Mouse (Mus musculus) intestine, embryonic 16.5 days (tissue): ENCODE results near the gene Tnc. TPM values are rescaled to one million over a fixed set of nuclear protein-coding genes. Genes with fewer than 3 reads are reported as not detected.
"Not testable (repeated sequence)": the region's sequence is repeated elsewhere in the genome, so short reads cannot be mapped to it uniquely, and the experiment has no call there.

Source experiments
- ATAC-seq: fragments of 200-750 bp; cut with Nextera tagmentation; 2 replicates; pipeline ENCODE4 v1.8.0; 2017; ENCODE audit warnings: moderate TSS enrichment, moderate library complexity
- H3K27ac ChIP-seq: fragments of 300-500 bp; sonication (generic); 2 replicates; pipeline ENCODE4 v1.5.1; 2014; ENCODE audit warnings: mild to moderate bottlenecking, low read length
- H3K27me3 ChIP-seq: fragments of 300-500 bp; sonication (generic); replicated peaks from 2 replicates; pipeline ENCODE4 v1.6.1; 2014; ENCODE audit warnings: low read length, control low read depth, mixed read lengths; ENCODE audit not compliant: control insufficient read depth, insufficient read depth
- H3K36me3 ChIP-seq: fragments of 300-500 bp; sonication (generic); 2 replicates; pipeline ENCODE4 v1.6.1; 2014; ENCODE audit warnings: low read length, control low read depth; ENCODE audit not compliant: control insufficient read depth, insufficient read depth
- H3K4me1 ChIP-seq: fragments of 300-500 bp; sonication (generic); 2 replicates; pipeline ENCODE4 v1.6.1; 2014; ENCODE audit warnings: low read length, control low read depth, mixed read lengths; ENCODE audit not compliant: control insufficient read depth, insufficient read depth
- H3K4me2 ChIP-seq: fragments of 300-500 bp; sonication (generic); 2 replicates; pipeline ENCODE4 v1.6.1; 2014; ENCODE audit warnings: low read depth, low read length, control low read depth
- H3K4me3 ChIP-seq: fragments of 300-500 bp; sonication (generic); 2 replicates; pipeline ENCODE4 v1.5.1; 2014; ENCODE audit warnings: mild to moderate bottlenecking, low read length
- H3K9ac ChIP-seq: fragments of 300-500 bp; sonication (generic); 2 replicates; pipeline ENCODE4 v1.6.1; 2014; ENCODE audit warnings: low read depth, low read length
- H3K9me3 ChIP-seq: fragments of 300-500 bp; sonication (generic); 2 replicates; pipeline ENCODE4 v1.6.1; 2016; ENCODE audit warnings: low read length, control low read depth; ENCODE audit not compliant: control insufficient read depth
- WGBS: fragments of 180-500 bp; shearing (Covaris S2); extraction: QIAGEN DNeasy Blood & Tissue Kit; methylation state at CpG from one replicate; pipeline ENCODE4 v1.1.7; 2014; 5-methylcytosine and 5-hydroxymethylcytosine counted together
- polyA plus RNA-seq: library from polyadenylated mRNA; unstranded; fragments of >200 nt; fragmentation: Nextera tagmentation; extraction: Ambion mirVana; gene quantifications from 2 replicates; pipeline ENCODE4 v1.2.1, GENCODE M21; 2015

Tnc gene
- polyA plus RNA-seq, 1 experiment from 2014 or later: 6.9 TPM

GRCm38 (mm10) chr4:63958601-63959000, 88.2 kb downstream of the Tnc start:
- Histone ChIP-seq H3K4me2 (no peak overlapping the region), H3K36me3 (no peaks in the 10 kb centered on the region), H3K9ac (no peak overlapping the region), H3K27me3 (no peaks in the 10 kb centered on the region), H3K4me3 (no peak overlapping the region), H3K4me1 (no peaks in the 10 kb centered on the region), H3K27ac (no peak overlapping the region), H3K9me3 (no peaks in the 10 kb centered on the region)
- WGBS: 43% methylated on average over 4 of the region's 4 CpGs
- no peak for ATAC-seq

DNA sequence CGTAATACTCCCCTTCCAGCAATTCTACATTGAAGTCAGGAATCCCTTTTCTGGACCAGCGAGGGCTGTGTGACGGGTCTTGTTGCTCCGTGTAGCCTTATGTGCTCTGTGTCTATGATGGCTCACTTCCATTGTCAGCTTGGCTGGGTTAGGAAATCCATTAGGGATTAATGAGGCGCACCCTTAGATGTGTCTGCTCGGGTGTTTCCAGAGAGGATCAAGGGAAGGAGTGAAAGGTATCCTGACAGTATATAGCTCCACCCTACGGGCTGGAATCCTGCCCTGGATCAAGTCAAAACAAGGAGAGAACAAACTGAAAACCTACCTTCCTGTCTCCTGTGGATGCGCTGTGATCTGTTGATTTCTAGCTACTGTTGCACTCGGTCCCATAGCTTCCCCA, 96.8 kb downstream of the Tnc start:
- ATAC-seq: no peak
- no peaks in the 10 kb centered on the region for H3K27me3 ChIP-seq
- H3K9ac ChIP-seq: no peak overlapping the region
- no peak overlapping the region for H3K4me3 ChIP-seq
- 84% methylated on average over 9 of the region's 9 CpGs for WGBS
- no peaks in the 10 kb centered on the region for H3K36me3 ChIP-seq
- no peaks in the 10 kb centered on the region for H3K4me1 ChIP-seq
- no peaks in the 10 kb centered on the region for H3K9me3 ChIP-seq
- H3K4me2 ChIP-seq: no peak overlapping the region
- H3K27ac ChIP-seq: no peak overlapping the region

DNA sequence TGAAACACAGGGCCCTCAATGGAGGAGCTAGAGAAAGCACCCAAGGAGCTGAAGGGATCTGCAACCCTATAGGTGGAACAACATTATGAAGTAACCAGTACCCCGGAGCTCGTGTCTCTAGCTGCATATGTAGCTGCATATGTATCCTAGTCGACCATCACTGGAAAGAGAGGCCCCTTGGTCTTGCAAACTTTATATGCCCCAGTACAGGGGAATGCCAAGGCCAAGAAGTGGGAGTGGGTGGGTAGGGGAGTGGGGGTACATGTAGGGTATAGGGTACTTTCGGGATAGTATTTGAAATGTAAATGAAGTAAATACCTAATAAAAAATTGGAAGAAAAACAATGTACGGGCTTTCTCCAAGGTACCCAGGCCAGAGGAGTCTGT, 98.1 kb downstream of the Tnc start:
- 89% methylated on average over 5 of the region's 5 CpGs for WGBS
- not testable (repeated sequence) for H3K27ac ChIP-seq, H3K36me3 ChIP-seq, H3K9ac ChIP-seq, H3K4me2 ChIP-seq, H3K4me3 ChIP-seq, H3K4me1 ChIP-seq, H3K9me3 ChIP-seq, H3K27me3 ChIP-seq, ATAC-seq

- no peaks in the 10 kb centered on the region for H3K27me3 ChIP-seq
- H3K9me3 ChIP-seq: no peaks in the 10 kb centered on the region
- peak; percentile 52 for ATAC-seq
- H3K4me1 ChIP-seq: no peaks in the 10 kb centered on the region
- WGBS: 40% methylated on average over 12 of the region's 12 CpGs
- no peak overlapping the region for H3K4me3 ChIP-seq
- H3K27ac ChIP-seq: no peak overlapping the region
- H3K9ac ChIP-seq: no peak overlapping the region
- H3K4me2 ChIP-seq: no peak overlapping the region
- no peaks in the 10 kb centered on the region for H3K36me3 ChIP-seq
Measured at GRCm38 (mm10) chr4:63948066-63948687, 98.6 kb downstream of the Tnc start.

- no peak overlapping the region for H3K4me2 ChIP-seq
- no peaks in the 10 kb centered on the region for H3K4me1 ChIP-seq
- no peaks in the 10 kb centered on the region for H3K36me3 ChIP-seq
Measured at GRCm38 (mm10) chr4:63943813-63944212, 103.0 kb downstream of the Tnc start.

GRCm38 (mm10) chr4:63942875-63943274, 103.9 kb downstream of the Tnc start:
- no peak for ATAC-seq
- WGBS: 91% methylated on average over 3 of the region's 3 CpGs

More at GRCm38 (mm10) chr4:63943813-63944212, 103.0 kb downstream of the Tnc start:
- Histone ChIP-seq H3K9ac (no peak overlapping the region), H3K9me3 (no peaks in the 10 kb centered on the region), H3K27me3 (no peaks in the 10 kb centered on the region), H3K27ac (no peak overlapping the region), H3K4me3 (no peak overlapping the region)
- ATAC-seq: no peak
- WGBS: 58% methylated on average over 5 of the region's 5 CpGs

DNA sequence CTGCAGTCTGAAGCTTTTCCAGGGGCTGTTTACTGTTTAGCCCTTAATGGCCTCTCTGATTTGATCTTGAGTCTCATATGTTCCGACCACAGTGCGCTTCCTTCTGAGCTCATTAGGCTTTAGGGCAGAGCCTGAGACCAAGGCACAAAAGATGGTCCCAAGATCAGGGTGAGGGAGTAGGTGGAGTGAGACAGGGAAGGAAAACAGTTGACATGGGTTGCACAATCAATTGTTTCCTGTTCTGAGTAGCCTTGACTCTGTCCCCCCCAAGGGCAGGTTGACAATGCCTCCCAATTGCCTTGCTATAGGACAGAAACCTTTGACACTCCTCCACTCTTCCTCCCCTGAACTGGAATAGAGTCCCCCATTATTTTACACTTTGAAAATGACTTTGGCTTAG, 105.4 kb downstream of the Tnc start:
- no peaks in the 10 kb centered on the region for H3K9me3 ChIP-seq
- no peak overlapping the region for H3K9ac ChIP-seq
- H3K27me3 ChIP-seq: no peaks in the 10 kb centered on the region
- no peaks in the 10 kb centered on the region for H3K4me1 ChIP-seq
- ATAC-seq: no peak
- 84% methylated on average over 2 of the region's 2 CpGs for WGBS
- no peak overlapping the region for H3K27ac ChIP-seq
- no peak overlapping the region for H3K4me3 ChIP-seq
- H3K36me3 ChIP-seq: no peaks in the 10 kb centered on the region
- no peak overlapping the region for H3K4me2 ChIP-seq

More at GRCm38 (mm10) chr4:63942875-63943274, 103.9 kb downstream of the Tnc start:
- Histone ChIP-seq H3K4me1 (no peaks in the 10 kb centered on the region), H3K9me3 (no peaks in the 10 kb centered on the region), H3K9ac (no peak overlapping the region), H3K27ac (no peak overlapping the region), H3K27me3 (no peaks in the 10 kb centered on the region), H3K36me3 (no peaks in the 10 kb centered on the region), H3K4me3 (no peak overlapping the region), H3K4me2 (no peak overlapping the region)

GRCm38 (mm10) chr4:63939428-63939827, 107.4 kb downstream of the Tnc start:
- Histone ChIP-seq H3K27ac (no peak overlapping the region), H3K4me3 (no peak overlapping the region), H3K9me3 (no peaks in the 10 kb centered on the region), H3K27me3 (no peaks in the 10 kb centered on the region), H3K4me1 (no peaks in the 10 kb centered on the region), H3K9ac (no peak overlapping the region), H3K36me3 (no peaks in the 10 kb centered on the region), H3K4me2 (no peak overlapping the region)
- 72% methylated on average over 3 of the region's 3 CpGs for WGBS
- ATAC-seq: no peak

GRCm38 (mm10) chr4:63935960-63936359, 110.9 kb downstream of the Tnc start:
- Histone ChIP-seq H3K4me2 (no peak overlapping the region), H3K27me3 (no peaks in the 10 kb centered on the region), H3K4me1 (no peaks in the 10 kb centered on the region), H3K27ac (no peak overlapping the region), H3K9ac (no peak overlapping the region), H3K4me3 (no peak overlapping the region), H3K9me3 (no peaks in the 10 kb centered on the region), H3K36me3 (no peaks in the 10 kb centered on the region)
- no peak for ATAC-seq
- 90% methylated on average over 4 of the region's 4 CpGs for WGBS

GRCm38 (mm10) chr4:63935314-63935713, 111.5 kb downstream of the Tnc start:
- Histone ChIP-seq H3K4me2 (no peak overlapping the region), H3K27ac (no peak overlapping the region), H3K4me1 (no peaks in the 10 kb centered on the region), H3K36me3 (no peaks in the 10 kb centered on the region), H3K27me3 (no peaks in the 10 kb centered on the region), H3K9ac (no peak overlapping the region), H3K4me3 (no peak overlapping the region), H3K9me3 (no peaks in the 10 kb centered on the region)
- WGBS: 71% methylated on average over 9 of the region's 9 CpGs
- ATAC-seq: no peak
